Mouse (Mus musculus) spleen, postnatal 36 days (tissue): ENCODE data around the gene Lrrc45.
"Not testable (repeated sequence)": the region's sequence is repeated elsewhere in the genome, so short reads cannot be mapped to it uniquely, and the experiment has no call there.

ENCODE experiments used
- DNase-seq, 2 experiments: peaks; one replicate each; pipeline ENCODE4 v3.0.0; 2022; ENCODE audit warnings: low spot score in 2 of 2, mixed read lengths in 1 of 2

The Lrrc45 gene

DNA sequence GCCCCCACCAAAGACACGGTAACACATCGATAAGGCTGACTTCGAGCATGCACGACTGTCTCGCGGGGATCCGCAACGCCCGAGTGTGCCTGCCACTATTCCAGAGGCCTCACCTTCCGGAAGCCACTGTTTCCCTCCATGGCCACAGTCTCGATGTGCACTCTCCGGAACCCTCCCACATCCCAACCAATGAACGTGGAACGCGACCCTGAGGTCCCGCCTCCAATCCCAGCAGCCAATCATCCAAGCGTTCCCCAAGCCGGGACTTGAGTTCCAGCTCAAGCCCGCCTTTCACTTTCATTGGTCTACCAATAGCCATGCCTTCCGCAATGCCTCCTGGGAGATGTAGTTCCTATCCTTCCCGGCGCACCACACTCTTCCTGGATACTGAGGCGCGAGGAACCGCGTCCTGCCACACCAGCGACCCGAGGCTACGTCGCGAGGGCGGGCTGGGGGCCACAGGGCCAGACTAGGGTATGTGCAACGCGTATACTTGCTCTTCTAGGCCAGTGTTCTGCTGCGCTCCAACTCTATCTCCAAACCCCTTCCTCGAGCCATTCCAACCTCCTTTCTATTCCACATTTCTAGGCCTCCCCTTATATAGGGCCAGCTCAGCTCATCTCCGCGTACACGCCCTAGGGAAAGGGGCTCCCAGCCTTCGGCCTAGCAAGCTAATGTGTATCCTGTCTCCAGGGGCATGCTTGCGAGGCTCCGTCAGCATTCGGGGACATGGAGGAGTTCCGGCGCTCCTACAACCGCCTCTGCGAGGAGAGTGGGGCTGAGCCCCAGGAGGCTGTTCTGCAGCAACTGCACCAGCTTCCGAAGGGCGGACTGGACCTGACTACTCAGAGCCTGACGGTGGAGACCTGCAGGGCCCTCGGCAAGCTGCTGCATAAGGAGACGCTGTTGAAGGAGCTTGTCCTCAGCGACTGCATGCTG lies at the start of gene Lrrc45, which contains the start of gene Cenpx:
TSS of gene Lrrc45 (plus strand) at position 346 of the 939 bp plus-strand sequence.
TSS of gene Cenpx (minus strand) at position 159 of the 939 bp plus-strand sequence.
- DNase-seq, result peak; percentile 98

- no peak for DNase-seq
Observed at GRCm38 (mm10) chr11:120665406-120665805, 48.3 kb upstream of the Lrrc45 start.

- DNase-seq, result no peak
Observed at GRCm38 (mm10) chr11:120666617-120667016, 47.1 kb upstream of the Lrrc45 start.

DNA sequence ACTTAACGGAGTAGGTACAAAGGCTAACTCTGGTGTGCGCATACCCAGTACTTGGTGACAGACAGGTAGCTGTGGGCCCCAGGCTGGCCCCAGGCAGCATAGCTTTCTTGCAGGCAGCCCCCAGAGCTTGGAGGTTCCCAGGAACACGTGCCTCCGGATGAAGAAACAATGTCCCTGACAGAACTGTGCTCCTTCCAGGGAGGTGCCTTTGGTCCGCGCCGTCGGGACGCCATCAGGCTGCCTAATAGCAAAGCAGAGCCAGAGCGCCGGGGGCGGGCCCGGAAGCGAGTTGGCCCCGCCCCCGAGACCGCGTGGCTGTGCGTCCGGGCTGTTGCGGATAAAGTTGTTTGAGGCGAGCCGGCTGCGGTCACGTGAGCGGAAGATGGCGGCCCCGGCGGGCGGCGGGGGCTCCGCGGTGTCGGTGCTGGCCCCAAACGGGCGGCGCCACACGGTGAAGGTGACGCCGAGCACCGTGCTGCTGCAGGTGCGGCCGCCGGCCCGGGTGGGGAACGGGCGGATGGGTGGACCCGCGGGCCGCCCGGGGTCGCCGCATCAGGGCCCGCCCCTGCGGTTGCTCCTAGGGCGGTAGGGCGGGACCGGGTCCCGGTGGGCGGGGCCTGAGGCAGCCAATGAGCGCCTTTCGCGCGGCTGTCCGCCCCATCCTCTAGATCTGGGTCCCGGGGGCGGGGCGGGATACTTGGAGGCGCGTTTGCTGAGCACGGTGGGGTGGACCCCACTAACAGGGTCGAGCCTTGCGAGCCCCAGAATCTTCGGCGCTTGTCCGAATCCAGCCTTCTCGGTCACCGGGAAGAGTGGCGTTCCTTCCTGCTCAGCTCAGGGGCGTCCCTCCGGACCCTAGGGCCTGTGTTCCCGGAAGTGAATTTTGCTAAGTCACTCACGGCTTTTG lies 40.8 kb upstream of the Lrrc45 start, which contains the start of gene Aspscr1:
TSS of gene Aspscr1 (plus strand) at position 287 of the 907 bp plus-strand sequence.
- peak; percentile 94 to 96 for DNase-seq

DNA sequence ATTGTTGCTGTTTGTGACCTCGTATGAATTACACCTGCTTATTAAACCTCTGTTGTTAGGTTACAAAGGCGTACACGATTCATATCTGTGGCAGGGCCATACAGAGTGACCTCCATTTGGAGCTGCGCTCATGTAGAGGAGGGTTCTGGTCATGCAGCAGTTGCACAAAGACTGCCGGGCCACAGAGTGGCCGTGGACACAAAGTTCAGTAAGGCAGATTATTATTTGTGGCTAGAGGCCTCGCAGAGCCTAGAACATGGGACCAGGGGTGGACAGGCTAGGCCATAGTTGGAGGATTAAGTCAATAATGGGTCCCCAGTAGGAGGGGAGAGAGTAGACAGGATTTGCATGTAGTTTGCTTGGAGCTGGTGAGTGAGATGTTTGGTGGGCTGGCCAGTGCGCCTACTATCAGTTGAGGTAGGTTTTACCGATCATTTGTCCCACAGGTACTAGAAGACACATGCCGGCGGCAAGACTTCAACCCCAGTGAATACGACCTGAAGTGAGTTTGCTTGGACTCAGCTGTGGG lies 40.1 kb upstream of the Lrrc45 start:
- no peak for DNase-seq

DNA sequence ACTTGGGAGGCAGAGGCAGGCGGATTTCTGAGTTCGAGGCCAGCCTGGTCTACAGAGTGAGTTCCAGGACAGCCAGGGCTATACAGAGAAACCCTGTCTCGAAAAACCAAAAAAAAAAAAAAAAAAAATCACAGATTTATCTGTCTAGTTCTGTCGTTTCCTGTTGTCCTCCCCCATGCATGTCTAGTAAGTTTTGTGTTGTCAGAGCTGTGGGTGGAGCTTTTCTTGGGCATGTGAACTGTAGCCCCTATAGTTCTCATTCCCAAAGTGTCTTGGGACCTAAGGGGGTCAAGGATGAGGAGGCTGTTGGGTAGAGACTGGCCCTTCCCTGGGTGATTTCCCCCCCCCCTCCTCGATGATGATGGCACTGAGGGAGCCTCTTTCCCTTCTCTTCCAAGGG lies 37.9 kb upstream of the Lrrc45 start:
- not testable (repeated sequence) for DNase-seq

DNA sequence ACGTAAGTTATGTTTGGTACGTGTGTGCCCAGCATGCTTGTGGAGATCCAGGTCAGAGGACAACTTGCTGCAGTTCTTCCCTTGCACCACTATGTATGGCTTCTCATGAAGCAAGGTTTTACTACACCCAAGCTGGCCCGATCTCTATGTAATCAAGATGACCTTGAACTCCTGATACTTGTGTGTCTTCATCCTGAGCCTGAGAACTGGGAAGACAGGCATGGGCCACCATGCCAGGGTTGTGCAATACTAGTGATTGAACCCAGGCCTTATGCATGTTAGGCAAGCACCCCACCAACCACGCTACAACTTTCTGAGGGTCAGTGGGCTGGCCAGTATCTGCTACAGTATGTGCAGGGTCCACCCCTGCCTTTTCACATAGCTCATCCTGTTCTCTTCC lies 36.8 kb upstream of the Lrrc45 start:
- DNase-seq, result no peak

- peak; percentile 18 to 26 for DNase-seq
Observed at GRCm38 (mm10) chr11:120679909-120680308, 33.8 kb upstream of the Lrrc45 start.

DNA sequence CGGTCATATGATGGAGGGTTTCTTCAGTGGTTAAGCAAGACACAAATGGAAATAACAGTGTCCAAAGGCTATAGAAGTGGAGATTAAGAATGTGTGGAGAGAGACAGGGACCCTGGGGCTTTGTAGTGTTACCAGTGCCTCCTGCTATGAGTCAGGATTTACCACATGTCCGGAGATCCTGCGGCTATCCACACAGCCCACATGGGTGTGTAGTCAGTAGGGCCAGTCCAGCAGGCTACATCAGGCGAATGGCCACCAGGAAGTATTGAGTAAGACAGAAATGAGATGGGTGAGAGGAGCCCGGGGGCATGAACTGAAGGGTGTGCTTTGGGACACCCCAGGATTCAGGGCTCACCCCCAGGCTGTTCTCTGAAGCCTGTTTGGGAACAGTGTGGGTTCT lies 31.0 kb upstream of the Lrrc45 start:
- DNase-seq, result no peak

DNA sequence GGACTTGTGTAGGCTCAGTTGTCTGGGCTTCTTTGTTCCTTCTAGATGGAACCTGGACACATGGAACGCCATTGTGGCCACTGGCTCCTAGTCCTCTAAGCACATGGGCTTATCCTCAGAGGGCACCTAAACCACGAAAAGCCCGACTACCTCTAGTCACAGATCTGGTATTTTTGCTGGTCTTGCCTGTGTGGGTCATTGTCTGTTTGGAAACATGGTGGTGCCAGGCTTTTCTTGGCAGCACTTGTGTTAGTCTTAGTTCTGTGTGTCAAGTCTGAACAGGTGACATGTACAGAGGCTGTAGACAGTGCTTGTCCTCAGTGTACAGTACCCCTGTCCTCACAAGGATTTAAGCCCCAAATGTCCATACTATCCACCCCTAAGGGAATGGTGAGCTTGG lies 30.2 kb upstream of the Lrrc45 start:
- no peak for DNase-seq

DNA sequence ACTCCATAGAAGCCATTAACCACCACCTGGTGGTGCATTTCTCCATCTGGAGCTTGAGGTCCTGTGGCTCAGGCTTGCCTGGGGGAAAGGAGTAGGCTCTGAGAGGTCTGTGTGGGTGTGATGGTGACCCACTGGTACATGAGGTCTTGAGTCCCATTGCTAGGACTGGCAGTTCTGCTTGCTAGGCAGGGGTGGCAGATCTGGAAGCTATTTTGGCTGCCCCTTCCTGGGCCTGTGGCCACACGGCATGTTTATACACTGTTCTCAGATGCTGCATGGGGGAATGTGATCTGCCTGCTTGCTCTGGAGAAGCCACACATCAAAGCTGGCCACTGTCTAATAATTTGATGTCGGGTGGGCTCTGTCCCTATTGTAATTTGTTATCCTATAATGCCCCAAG lies 29.6 kb upstream of the Lrrc45 start:
- no peak for DNase-seq

DNA sequence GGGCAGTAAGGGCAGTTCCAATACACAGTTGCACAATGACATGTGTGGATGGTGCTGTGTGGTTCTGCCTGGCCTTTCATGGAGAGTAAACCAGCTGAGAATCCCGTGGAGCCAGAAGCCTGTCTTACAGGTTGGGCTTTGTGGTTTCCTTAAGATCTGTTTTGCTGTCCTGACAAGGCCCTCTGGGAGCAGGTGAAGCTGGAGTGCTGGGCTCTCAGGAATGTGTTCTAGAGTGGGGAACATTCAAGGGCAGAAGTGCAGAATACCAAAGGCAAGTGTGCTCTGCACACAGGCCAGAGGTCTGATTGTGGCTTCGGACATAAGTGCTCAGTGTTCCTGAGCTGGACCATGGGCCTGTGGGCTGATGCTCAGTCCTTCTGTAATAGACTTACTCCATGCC lies 29.1 kb upstream of the Lrrc45 start:
- DNase-seq, result no peak

DNA sequence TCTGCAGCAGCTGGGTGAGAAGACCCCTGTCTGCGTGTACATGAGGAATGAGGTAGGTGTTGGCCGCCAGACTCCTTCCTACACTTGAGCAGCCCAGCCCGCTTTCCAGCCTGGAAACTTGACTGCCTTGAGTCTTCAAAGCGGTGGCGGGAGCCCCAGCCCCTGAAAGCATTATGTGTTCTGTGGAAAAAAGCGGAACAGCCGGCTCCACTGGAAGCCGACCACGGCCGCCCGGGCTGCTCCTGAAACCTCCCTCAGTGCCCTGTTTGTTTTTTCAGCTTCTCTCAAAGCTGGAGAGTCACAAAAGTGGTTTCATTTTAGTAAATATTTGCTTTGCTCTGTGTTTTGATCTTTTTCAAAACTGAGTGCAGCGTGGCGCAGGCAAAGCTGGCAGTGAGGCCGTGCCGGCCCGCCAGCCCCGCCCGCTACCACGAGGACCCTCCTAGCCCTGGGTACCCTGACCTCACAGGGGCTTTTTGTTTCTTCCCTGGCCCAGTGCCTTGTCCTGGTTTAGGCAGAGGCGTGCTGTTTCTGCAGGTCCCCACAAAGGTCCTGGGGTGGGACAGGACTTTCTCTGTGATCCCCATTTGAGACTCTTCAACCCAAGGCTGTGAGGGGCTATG lies 27.0 kb upstream of the Lrrc45 start:
- no peak for DNase-seq

DNA sequence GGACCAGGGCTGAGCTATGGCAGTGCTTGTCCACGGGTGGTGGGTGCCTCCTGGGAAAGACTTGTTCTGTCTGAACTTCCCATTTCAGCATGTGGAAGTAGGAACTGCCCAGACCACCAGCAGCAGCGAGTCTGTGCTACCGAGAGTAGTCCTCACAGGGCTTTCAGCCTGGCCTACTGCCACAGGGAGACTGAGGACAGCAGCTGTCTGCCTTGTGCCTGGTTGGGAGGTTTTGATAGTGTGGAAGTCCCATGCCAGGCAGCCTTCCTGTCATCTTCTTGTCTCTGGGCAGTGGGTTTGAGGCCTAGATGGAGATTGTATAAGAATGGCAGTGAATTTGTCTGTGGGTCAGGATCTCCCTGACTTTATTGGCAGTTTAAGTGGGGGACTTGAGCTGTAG lies 24.4 kb upstream of the Lrrc45 start:
- DNase-seq, result no peak

- DNase-seq, result no peak
Observed at GRCm38 (mm10) chr11:120692471-120693011, 21.2 kb upstream of the Lrrc45 start.

- no peak for DNase-seq
Observed at GRCm38 (mm10) chr11:120693461-120693860, 20.3 kb upstream of the Lrrc45 start.

DNA sequence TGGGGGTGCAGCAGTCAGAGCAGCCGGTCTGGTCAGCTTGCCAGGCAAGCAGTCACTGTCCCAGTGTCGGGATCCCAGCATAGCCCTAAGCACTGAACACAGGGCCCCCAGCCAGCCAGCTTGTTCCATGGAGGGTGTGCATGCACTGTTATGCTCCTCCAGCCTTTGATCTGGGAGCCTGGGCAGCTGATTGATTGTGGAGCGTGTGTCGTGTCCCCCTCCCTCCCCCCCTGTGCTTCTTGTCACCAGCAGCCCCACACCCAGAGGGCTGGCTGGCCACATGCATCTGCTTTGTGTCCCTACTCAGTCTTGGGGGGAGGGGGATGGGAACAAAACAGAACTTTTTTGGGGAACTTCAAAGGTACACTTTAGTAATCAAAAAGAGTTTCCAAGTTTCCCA lies 18.5 kb upstream of the Lrrc45 start:
- no peak for DNase-seq

DNA sequence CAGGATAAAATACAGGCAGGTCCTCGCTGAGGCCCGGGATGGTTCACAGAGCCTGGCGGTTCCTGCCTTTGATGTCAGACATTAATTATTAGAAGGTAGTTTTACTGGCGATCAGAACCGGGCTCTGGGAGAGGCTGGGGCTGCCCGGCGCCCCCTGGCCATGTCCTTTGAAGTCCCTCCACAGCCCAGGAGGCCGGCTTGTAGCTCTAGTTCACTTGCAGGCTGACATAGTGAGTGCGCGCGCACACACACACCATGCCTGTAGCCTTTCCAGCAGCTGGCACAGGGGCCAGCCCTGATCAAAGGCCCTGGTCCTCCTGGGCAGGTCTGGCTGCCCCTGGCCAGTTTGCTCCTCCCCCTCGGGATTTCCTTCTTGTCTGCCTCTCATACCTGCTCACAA lies 18.1 kb upstream of the Lrrc45 start:
- DNase-seq, result no peak

DNA sequence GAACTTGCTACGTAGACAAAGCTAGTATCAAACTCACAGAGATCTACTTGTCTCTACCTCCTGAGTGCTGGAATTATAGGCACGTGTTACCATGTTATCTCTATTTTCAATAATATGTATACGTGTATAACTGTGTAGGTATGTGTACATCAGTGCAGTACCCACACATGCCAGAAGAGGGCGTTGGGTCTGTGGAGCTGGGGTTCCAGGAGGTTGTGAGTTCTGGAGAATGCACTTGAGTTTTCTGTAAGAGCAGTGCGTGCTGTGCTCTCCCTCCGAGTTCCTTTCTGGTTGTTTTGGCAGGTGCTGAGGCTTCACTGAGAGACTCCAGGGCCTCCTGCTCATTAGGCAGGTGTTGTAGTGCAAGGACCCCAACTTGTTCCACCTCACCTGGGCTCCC lies 17.2 kb upstream of the Lrrc45 start:
- DNase-seq, result no peak

- DNase-seq, result no peak
Observed at GRCm38 (mm10) chr11:120697741-120698140, 16.0 kb upstream of the Lrrc45 start.
